Comparison of ENCODE assay signal across 11 mouse cellular contexts in genomic region chr7:24955226-24955625, GRCm38 (mm10). TPM values are rescaled to one million over a fixed set of nuclear protein-coding genes. Genes with fewer than 3 reads are reported as not detected.
DNase-seq lines count a peak whose midpoint lies in the region; ATAC-seq and TF ChIP-seq lines count a peak whose summit lies in the region.
"Had no signal": no experiment of that assay in that cellular context is flagged by ENCODE, and none has a peak within 500 bp of the region (broad histone marks: within the 10 kb centered on the region; RNA-seq: fewer than 3 reads in every experiment).

No protein-coding gene starts in this region.

- 10% methylated on average over 9 of the region's 33 CpGs for WGBS in liver, embryonic 12.5 days (ENCODE audit: insufficient replicate concordance)
- WGBS in stomach, postnatal 0 days = 4% methylated on average over 25 of the region's 33 CpGs

- H3K36me3 ChIP-seq in liver, embryonic 12.5 days = no peaks in the 10 kb centered on the region
- no peaks in the 10 kb centered on the region for H3K36me3 ChIP-seq in stomach, postnatal 0 days (ENCODE audit: control insufficient read depth, insufficient read depth, low read length)

- H3K4me2 ChIP-seq in liver, embryonic 12.5 days = peak overlapping the region; percentile 62
- H3K4me2 ChIP-seq in stomach, postnatal 0 days (replicated peaks; ENCODE audit: low read depth) = peak overlapping the region; percentile 67

- no peak overlapping the region for H3K9ac ChIP-seq in liver, embryonic 12.5 days
- H3K9ac ChIP-seq in stomach, postnatal 0 days (ENCODE audit: low read length) = no peak overlapping the region

- no peak overlapping the region for H3K27ac ChIP-seq in gastrocnemius, adult 2 months
- H3K27ac ChIP-seq in liver, embryonic 12.5 days = no peak overlapping the region
- H3K27ac ChIP-seq in stomach, postnatal 0 days (replicated peaks) = no peak overlapping the region

- no peak for TF ChIP-seq EP300 in stomach, postnatal 0 days (optimal IDR thresholded peaks at IDR 0.05)

- H3K9me3 ChIP-seq in liver, embryonic 12.5 days (replicated peaks) = 0 out of 2 replicates have a peak, but pooled peaks cover 3% of the 10 kb centered on the region
- H3K9me3 ChIP-seq in stomach, postnatal 0 days (ENCODE audit: control insufficient read depth, low read length) = no peaks in the 10 kb centered on the region

- ATAC-seq in liver, embryonic 12.5 days = no peak
- 0 out of 2 replicates have a peak, but pooled peaks have one; percentile 5 for ATAC-seq in stomach, postnatal 0 days (ENCODE audit: low FRiP score, low TSS enrichment)

- peaks cover 73% of the 10 kb centered on the region for H3K27me3 ChIP-seq in liver, embryonic 12.5 days (replicated peaks)
- peaks cover 7% of the 10 kb centered on the region for H3K27me3 ChIP-seq in stomach, postnatal 0 days (ENCODE audit: control insufficient read depth, insufficient read depth, low read length)

- intact Hi-C loops in gastrocnemius, adult 2 months (cut with DNase I) = no loop called here

- no peak for TF ChIP-seq CTCF in gastrocnemius, adult 2 months (IDR thresholded peaks at IDR 0.05)
- no peak for TF ChIP-seq CTCF in stomach, postnatal 0 days (IDR thresholded peaks at IDR 0.05; ENCODE audit: low read depth)

- peak; percentile 11 for DNase-seq in gastrocnemius, adult 2 months
- no peak for DNase-seq in gastrocnemius, adult 8-10 months (ENCODE audit: low spot score in 2 of 2)
- DNase-seq in thymus, postnatal 14 days = peak; percentile 24
- DNase-seq in thymus, adult 18-20 months = no peak
- no peak for DNase-seq in stomach, postnatal 0 days (ENCODE audit: low spot score)
- no peak for DNase-seq in right cerebral cortex, postnatal 36 days (ENCODE audit: low spot score in 2 of 2)
- DNase-seq in gastrocnemius, postnatal 10 days = no peak
- DNase-seq: kidney, adult 9 months had no signal

- peaks cover 7% of the 10 kb centered on the region; the same call in 1 of the 2 replicates for H3K4me1 ChIP-seq in liver, embryonic 12.5 days
- no peaks in the 10 kb centered on the region for H3K4me1 ChIP-seq in stomach, postnatal 0 days (replicated peaks; ENCODE audit: control insufficient read depth, insufficient read depth)

- peak overlapping the region; percentile 69 for H3K4me3 ChIP-seq in gastrocnemius, adult 2 months
- H3K4me3 ChIP-seq in liver, embryonic 12.5 days = 0 out of 2 replicates have a peak overlapping the region, but pooled peaks have one; percentile 44
- H3K4me3 ChIP-seq in stomach, postnatal 0 days (ENCODE audit: low read depth, low read length) = peak overlapping the region; percentile 43

RNA-seq across cellular contexts. Expression of gene Gm4881, which starts 10.9 kb away (rescaled TPM):
- not detected for total RNA-seq in gastrocnemius, adult 2 months (2021)
- not detected for total RNA-seq in gastrocnemius, adult 8-10 months (2022)
- not detected in 2 replicates for polyA plus RNA-seq in liver, embryonic 12.5 days (2016; fragmentation: Nextera tagmentation; extraction: Ambion mirVana)
- not detected in 2 replicates for polyA plus RNA-seq in stomach, postnatal 0 days (2015; fragmentation: Nextera tagmentation; extraction: Ambion mirVana)
- total RNA-seq in gastrocnemius, postnatal 10 days (2021) = not detected
- total RNA-seq: common myeloid progenitor, adult 5-6 weeks had no signal
- polyA plus RNA-seq: spleen, adult 2 months had no signal

RNA-seq across cellular contexts. Expression of gene Rabac1, which starts 17.3 kb away (rescaled TPM):
- 100 to 1,000 TPM; 231 to 243 TPM for total RNA-seq in gastrocnemius, adult 2 months (2021)
- 100 to 1,000 TPM; 255 to 297 (median 267) TPM for total RNA-seq in gastrocnemius, adult 8-10 months (2022)
- polyA plus RNA-seq in liver, embryonic 12.5 days (2016; fragmentation: Nextera tagmentation; extraction: Ambion mirVana) = 63.4 and 67.4 TPM in 2 replicates
- 290 and 293 TPM in 2 replicates for polyA plus RNA-seq in stomach, postnatal 0 days (2015; fragmentation: Nextera tagmentation; extraction: Ambion mirVana)
- 100 to 1,000 TPM; 163 to 166 TPM for total RNA-seq in gastrocnemius, postnatal 10 days (2021)

RNA-seq across cellular contexts. Expression of gene Atp1a3, which starts 50.5 kb away (rescaled TPM):
- not detected for total RNA-seq in gastrocnemius, adult 2 months (2021)
- under 1 TPM; 0.25 to 0.58 (median 0.46) TPM for total RNA-seq in gastrocnemius, adult 8-10 months (2022)
- 0.45 and 0.50 TPM in 2 replicates for polyA plus RNA-seq in liver, embryonic 12.5 days (2016; fragmentation: Nextera tagmentation; extraction: Ambion mirVana)
- polyA plus RNA-seq in stomach, postnatal 0 days (2015; fragmentation: Nextera tagmentation; extraction: Ambion mirVana) = 1.6 and 2.4 TPM in 2 replicates
- 1 to 10 TPM; 1.9 to 4.0 TPM for total RNA-seq in gastrocnemius, postnatal 10 days (2021)

RNA-seq across cellular contexts. Expression of gene Arhgef1, which starts 52.5 kb away (rescaled TPM):
- 10 to 100 TPM; 28.4 to 29.3 TPM for total RNA-seq in gastrocnemius, adult 2 months (2021)
- 10 to 100 TPM; 19.1 to 25.5 (median 22.5) TPM for total RNA-seq in gastrocnemius, adult 8-10 months (2022)
- polyA plus RNA-seq in liver, embryonic 12.5 days (2016; fragmentation: Nextera tagmentation; extraction: Ambion mirVana) = 71.9 and 80.4 TPM in 2 replicates
- 45.2 and 49.9 TPM in 2 replicates for polyA plus RNA-seq in stomach, postnatal 0 days (2015; fragmentation: Nextera tagmentation; extraction: Ambion mirVana)
- total RNA-seq in gastrocnemius, postnatal 10 days (2021) = 10 to 100 TPM; 40.7 to 64.0 TPM

RNA-seq across cellular contexts. Expression of gene Cd79a, which starts 58.0 kb away (rescaled TPM):
- not detected for total RNA-seq in gastrocnemius, adult 2 months (2021)
- total RNA-seq in gastrocnemius, adult 8-10 months (2022) = under 1 TPM in 2 of 4 experiments, not detected in 2; 0.17 to 0.19 TPM
- 0.12 TPM in 1 of 2 replicates, not detected in the other for polyA plus RNA-seq in liver, embryonic 12.5 days (2016; fragmentation: Nextera tagmentation; extraction: Ambion mirVana)
- 0.25 and 0.44 TPM in 2 replicates for polyA plus RNA-seq in stomach, postnatal 0 days (2015; fragmentation: Nextera tagmentation; extraction: Ambion mirVana)
- 1 to 10 TPM in 1 of 2 experiments, under 1 TPM in 1; 0.21 to 1.6 TPM for total RNA-seq in gastrocnemius, postnatal 10 days (2021)
- total RNA-seq: common myeloid progenitor, adult 5-6 weeks had no signal

Comparison
In these comparisons a context has a peak if more than half of its experiments do, and no peak if none do; other contexts are left out.
1. DNase-seq: peak in gastrocnemius, adult 2 months (single experiment) and thymus, postnatal 14 days (single experiment); none in gastrocnemius, adult 8-10 months (0 of 2), thymus, adult 18-20 months (0 of 2), stomach, postnatal 0 days (single experiment), right cerebral cortex, postnatal 36 days (0 of 2) and gastrocnemius, postnatal 10 days (single experiment).
2. Peak in every context shown above with its lines, with median percentiles within 50 percentile points of each other: H3K4me3 ChIP-seq.